Mouse (Mus musculus): Measurements from ENCODE around the gene Zfp524. TPM values are rescaled to one million over a fixed set of nuclear protein-coding genes. Genes with fewer than 3 reads are reported as not detected.

The Zfp524 gene
- total and polyA plus RNA-seq, 3 experiments, result 2.3 to 8.4 (median 4.4) TPM

DNA sequence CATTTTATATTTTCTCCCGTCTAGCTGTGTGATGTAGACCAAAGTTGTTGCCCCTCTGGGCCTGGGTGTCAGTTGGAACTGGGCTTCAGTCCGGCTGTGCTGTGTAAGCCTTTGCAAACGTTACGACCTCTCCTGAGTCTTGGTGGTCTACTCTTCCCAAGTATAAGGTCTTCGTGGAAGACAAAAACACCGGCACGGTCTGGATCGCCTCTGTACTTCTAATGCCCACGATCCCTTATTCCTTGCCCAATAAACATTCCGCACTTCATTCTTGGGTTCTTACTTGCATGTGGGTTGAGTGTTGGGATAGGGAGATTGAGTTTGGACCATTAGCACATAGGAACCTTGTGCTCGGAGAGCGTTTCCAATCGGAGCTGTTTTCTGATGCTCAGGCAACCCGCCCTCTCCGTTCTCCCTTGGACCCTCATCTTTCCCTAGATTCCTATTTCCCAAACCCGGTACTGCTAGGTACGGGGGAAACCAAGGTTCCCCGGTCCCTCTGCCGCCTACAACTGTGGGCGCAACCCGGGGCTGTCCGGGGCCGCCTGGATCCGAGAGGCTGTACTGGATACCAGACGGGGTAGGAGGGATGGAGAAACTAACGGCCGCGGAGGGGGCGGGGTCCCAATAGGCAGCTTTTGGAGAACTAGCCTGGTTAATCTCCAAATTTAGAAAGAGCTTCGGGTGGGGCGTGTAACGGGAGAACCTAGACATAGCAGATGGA lies 39.4 kb downstream of the Zfp524 start:
- Histone ChIP-seq H3K27ac (ENCODE audit: insufficient read depth, low read depth) (no peak overlapping the region), H3K79me2 (replicated peaks; ENCODE audit: control insufficient read depth, extremely low read depth, insufficient read depth, poor library complexity, severe bottlenecking) (no peaks in the 10 kb centered on the region), H3K9me3 (replicated peaks; ENCODE audit: low read length) (no peaks in the 10 kb centered on the region), H3K27me3 (replicated peaks) (no peaks in the 10 kb centered on the region), H3K4me1 (ENCODE audit: control insufficient read depth in 1 of 2, insufficient read depth in 2 of 2) (peaks cover 7 to 26% of the 10 kb centered on the region in 2 experiments), H3K9ac (ENCODE audit: insufficient read depth, low read depth) (no peak overlapping the region), H3K4me3 (replicated peaks in 1 of 3; ENCODE audit: low read depth in 2 of 3, low read length in 2 of 3, poor library complexity in 1 of 3) (no peak overlapping the region), H3K36me3 (replicated peaks in 1 of 2; ENCODE audit: control insufficient read depth in 1 of 2, insufficient read depth in 1 of 2, low read length in 1 of 2) (peaks cover 0 to 13% of the 10 kb centered on the region in 2 experiments), H3K4me2 (ENCODE audit: insufficient read depth, low read depth, poor library complexity, severe bottlenecking) (no peak overlapping the region)
- dilution Hi-C loops (cut with MboI; ENCODE audit: extremely low pct_ligation_motif_present, extremely low pct_unique_long_range_greater_than_20kb, low sequenced_read_pairs), result no loop called here
- TF ChIP-seq JUND (conservative IDR thresholded peaks at IDR 0.05; ENCODE audit: low read depth, low read length), result no peak
- no peak for TF ChIP-seq KAT2A (IDR thresholded peaks at IDR 0.05; ENCODE audit: insufficient replicate concordance, low read length)
- TF ChIP-seq ETS1 (conservative IDR thresholded peaks at IDR 0.05; ENCODE audit: low read depth, low read length), result no peak
- no peak for TF ChIP-seq USF2 (conservative IDR thresholded peaks at IDR 0.05; ENCODE audit: low read depth, low read length)
- no peak for TF ChIP-seq POLR2AphosphoS2 (IDR thresholded peaks at IDR 0.05; ENCODE audit: low read depth, low read length)
- in situ Hi-C loops (cut with MboI; ENCODE audit: low pct_ligation_motif_present, low pct_unique_long_range_greater_than_20kb, low sequenced_read_pairs), result loop anchor here (5.0 kb wide), 1 partner anchor 111 kb away; no protein-coding TSS in a partner anchor
- DNase-seq (ENCODE audit: extremely low read depth), result no peak

DNA sequence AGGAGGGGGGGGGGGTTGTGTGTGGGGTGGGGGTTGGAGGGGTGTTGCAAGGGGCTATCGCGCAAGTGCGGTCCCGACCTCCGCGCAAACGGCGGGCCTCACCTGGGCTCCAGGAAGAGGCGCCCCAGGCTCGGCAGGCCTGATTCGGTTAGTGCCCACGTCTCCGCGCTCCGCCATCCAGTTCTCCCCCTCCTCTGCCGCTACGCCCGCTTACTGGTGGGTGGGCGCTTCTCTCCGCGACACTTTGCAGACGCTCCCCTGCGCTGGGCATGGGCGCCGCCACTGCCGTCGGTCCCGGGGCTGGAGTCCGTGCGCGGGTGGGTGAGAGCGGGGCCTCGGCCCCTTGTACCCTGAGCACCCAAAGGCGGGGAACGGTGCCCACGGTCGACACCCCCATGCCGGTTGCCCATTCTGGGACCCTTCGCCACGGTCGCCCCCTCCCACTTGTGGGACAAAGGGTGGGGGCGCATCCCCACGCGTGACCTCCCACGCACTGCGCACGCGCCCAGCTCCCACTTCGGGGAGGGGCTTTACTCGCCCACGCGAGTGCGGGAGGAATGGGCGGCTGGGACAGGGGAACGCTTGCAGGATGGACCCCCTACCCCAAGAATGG lies 42.5 kb downstream of the Zfp524 start:
- H3K36me3 ChIP-seq (replicated peaks in 1 of 2; ENCODE audit: control insufficient read depth in 1 of 2, insufficient read depth in 1 of 2, low read length in 1 of 2), result peaks cover 0 to 16% of the 10 kb centered on the region in 2 experiments
- H3K9me3 ChIP-seq (replicated peaks; ENCODE audit: low read length), result no peaks in the 10 kb centered on the region
- DNase-seq (ENCODE audit: extremely low read depth), result no peak
- H3K4me3 ChIP-seq (replicated peaks in 1 of 3; ENCODE audit: low read depth in 2 of 3, low read length in 2 of 3, poor library complexity in 1 of 3), result no peak overlapping the region
- dilution Hi-C loops (cut with MboI; ENCODE audit: extremely low pct_ligation_motif_present, extremely low pct_unique_long_range_greater_than_20kb, low sequenced_read_pairs) (no loop called here), in situ Hi-C loops (cut with MboI; ENCODE audit: low pct_ligation_motif_present, low pct_unique_long_range_greater_than_20kb, low sequenced_read_pairs) (no loop called here)
- no peak overlapping the region for H3K4me2 ChIP-seq (ENCODE audit: insufficient read depth, low read depth, poor library complexity, severe bottlenecking)
- no peak for TF ChIP-seq USF2 (conservative IDR thresholded peaks at IDR 0.05; ENCODE audit: low read depth, low read length)
- TF ChIP-seq BHLHE40 (IDR thresholded peaks at IDR 0.05; ENCODE audit: low read depth, low read length), result no peak
- TF ChIP-seq RAD21 (IDR thresholded peaks at IDR 0.05; ENCODE audit: low read depth, low read length), result no peak
- TF ChIP-seq PAX5 (IDR thresholded peaks at IDR 0.05; ENCODE audit: low read length), result no peak
- no peak for TF ChIP-seq ZC3H11A (IDR thresholded peaks at IDR 0.05; ENCODE audit: low read depth, low read length)
- TF ChIP-seq ELF1 (IDR thresholded peaks at IDR 0.05; ENCODE audit: low read depth, low read length), result no peak
- TF ChIP-seq POLR2A (IDR thresholded peaks at IDR 0.05; ENCODE audit: low read depth, low read length), result no peak
- TF ChIP-seq MAFK (IDR thresholded peaks at IDR 0.05; ENCODE audit: insufficient replicate concordance, low read length), result no peak
- TF ChIP-seq MAX (IDR thresholded peaks at IDR 0.05; ENCODE audit: low read length), result no peak
- TF ChIP-seq UBTF (IDR thresholded peaks at IDR 0.05; ENCODE audit: low read depth, low read length), result no peak
- TF ChIP-seq IRF4 (IDR thresholded peaks at IDR 0.05; ENCODE audit: low read depth, low read length), result no peak
- TF ChIP-seq JUND (conservative IDR thresholded peaks at IDR 0.05; ENCODE audit: low read depth, low read length), result no peak
- H3K9ac ChIP-seq (ENCODE audit: insufficient read depth, low read depth), result no peak overlapping the region
- no peaks in the 10 kb centered on the region for H3K27me3 ChIP-seq (replicated peaks)
- H3K79me2 ChIP-seq (replicated peaks; ENCODE audit: control insufficient read depth, extremely low read depth, insufficient read depth, poor library complexity, severe bottlenecking), result no peaks in the 10 kb centered on the region
- peaks cover 2 to 33% of the 10 kb centered on the region in 2 experiments; a peak in 3 of 4 replicates for H3K4me1 ChIP-seq (ENCODE audit: control insufficient read depth in 1 of 2, insufficient read depth in 2 of 2)
- H3K27ac ChIP-seq (ENCODE audit: insufficient read depth, low read depth), result no peak overlapping the region
